9 mouse cellular contexts compared by ENCODE assay signal in the genomic region with DNA sequence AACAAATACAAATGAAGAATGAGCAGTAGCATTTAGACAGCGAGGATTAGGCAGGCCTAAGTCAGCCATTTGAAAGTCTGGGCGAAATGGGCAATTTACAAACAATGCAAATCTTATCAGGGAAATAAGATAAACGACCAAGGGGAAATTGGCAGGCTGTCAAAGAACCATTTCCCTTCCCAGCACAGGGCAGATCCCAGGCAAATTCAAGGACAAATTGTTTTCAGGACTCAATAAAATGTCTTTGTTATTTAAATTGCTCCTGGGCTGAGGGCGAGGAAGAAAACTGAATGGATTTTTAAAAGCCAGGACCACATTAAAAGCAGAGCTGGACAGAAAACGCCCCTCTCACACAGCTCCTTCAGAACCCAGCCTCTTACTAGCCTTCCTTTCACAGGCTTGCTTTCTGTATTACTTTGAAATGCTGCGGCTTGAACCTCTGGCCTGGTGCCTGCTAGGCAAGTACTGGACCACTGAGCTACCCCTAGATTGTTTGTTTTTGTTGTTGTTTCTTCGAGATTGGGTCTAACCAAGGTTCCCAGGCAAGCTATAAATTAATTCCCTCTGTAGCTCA.
A peak's percentile ranks its signal among the peaks of the same experiment; 100 is the strongest.
DNase-seq lines count a peak whose midpoint lies in the region; ATAC-seq lines count a peak whose summit lies in the region.
"Had no signal": no experiment of that assay in that cellular context is flagged by ENCODE, and none has a peak within 500 bp of the region (broad histone marks: within the 10 kb centered on the region; RNA-seq: fewer than 3 reads in every experiment).

No protein-coding gene starts in this region.

- peak; percentile 30 for DNase-seq in embryo, embryonic 10.5 days (ENCODE audit: low spot score)
- no peak for DNase-seq in liver, embryonic 11.5 days (ENCODE audit: low spot score)

- no peaks in the 10 kb centered on the region for H3K9me3 ChIP-seq in kidney, embryonic 15.5 days (replicated peaks)
- no peaks in the 10 kb centered on the region for H3K9me3 ChIP-seq in kidney, embryonic 14.5 days (ENCODE audit: control insufficient read depth, low read length)
- no peaks in the 10 kb centered on the region for H3K9me3 ChIP-seq in heart, embryonic 16.5 days (replicated peaks; ENCODE audit: control insufficient read depth, low read length)
- no peaks in the 10 kb centered on the region for H3K9me3 ChIP-seq in midbrain, embryonic 15.5 days
- H3K9me3 ChIP-seq in liver, embryonic 11.5 days (ENCODE audit: control insufficient read depth, low read length) = no peaks in the 10 kb centered on the region
- H3K9me3 ChIP-seq: embryonic facial prominence, embryonic 12.5 days had no signal

- H3K4me2 ChIP-seq in kidney, embryonic 15.5 days = no peak overlapping the region
- H3K4me2 ChIP-seq in kidney, embryonic 14.5 days (replicated peaks; ENCODE audit: low read depth, low read length) = no peak overlapping the region
- no peak overlapping the region for H3K4me2 ChIP-seq in heart, embryonic 16.5 days (ENCODE audit: low read depth, low read length)
- H3K4me2 ChIP-seq in midbrain, embryonic 15.5 days = no peak overlapping the region
- no peak overlapping the region for H3K4me2 ChIP-seq in liver, embryonic 11.5 days
- H3K4me2 ChIP-seq: embryonic facial prominence, embryonic 12.5 days had no signal

- no peaks in the 10 kb centered on the region for H3K36me3 ChIP-seq in kidney, embryonic 15.5 days
- H3K36me3 ChIP-seq in kidney, embryonic 14.5 days (ENCODE audit: control insufficient read depth, insufficient read depth, low read length) = no peaks in the 10 kb centered on the region
- H3K36me3 ChIP-seq in heart, embryonic 16.5 days (ENCODE audit: control insufficient read depth, insufficient read depth) = no peaks in the 10 kb centered on the region
- H3K36me3 ChIP-seq in midbrain, embryonic 15.5 days (replicated peaks) = no peaks in the 10 kb centered on the region
- no peaks in the 10 kb centered on the region for H3K36me3 ChIP-seq in liver, embryonic 11.5 days (ENCODE audit: control insufficient read depth, insufficient read depth, low read length)
- H3K36me3 ChIP-seq: embryonic facial prominence, embryonic 12.5 days had no signal

- peaks cover 6% of the 10 kb centered on the region for H3K4me1 ChIP-seq in kidney, embryonic 15.5 days
- peaks cover 3% of the 10 kb centered on the region; the same call in 1 of the 2 replicates for H3K4me1 ChIP-seq in kidney, embryonic 14.5 days (ENCODE audit: control insufficient read depth, insufficient read depth, low read length)
- peaks cover 6% of the 10 kb centered on the region for H3K4me1 ChIP-seq in heart, embryonic 16.5 days (ENCODE audit: control insufficient read depth, insufficient read depth, low read length)
- H3K4me1 ChIP-seq in midbrain, embryonic 15.5 days = peaks cover 8% of the 10 kb centered on the region
- peaks cover 6% of the 10 kb centered on the region for H3K4me1 ChIP-seq in liver, embryonic 11.5 days (replicated peaks; ENCODE audit: control insufficient read depth, insufficient read depth, low read length)

- peak overlapping the region; percentile 41; the same call in 1 of the 2 replicates for H3K27ac ChIP-seq in kidney, embryonic 15.5 days
- H3K27ac ChIP-seq in kidney, embryonic 14.5 days (ENCODE audit: low read depth, low read length) = no peak overlapping the region
- peak overlapping the region; percentile 30 for H3K27ac ChIP-seq in heart, embryonic 16.5 days (ENCODE audit: low read length)
- H3K27ac ChIP-seq in midbrain, embryonic 15.5 days = peak overlapping the region; percentile 56; the same call in 1 of the 2 replicates
- no peak overlapping the region; the same call in 1 of the 2 replicates for H3K27ac ChIP-seq in liver, embryonic 11.5 days (ENCODE audit: low read depth, low read length)
- H3K27ac ChIP-seq: embryonic facial prominence, embryonic 12.5 days had no signal

- H3K4me3 ChIP-seq in kidney, embryonic 15.5 days (replicated peaks) = no peak overlapping the region
- H3K4me3 ChIP-seq in kidney, embryonic 14.5 days (ENCODE audit: low read length) = no peak overlapping the region
- no peak overlapping the region for H3K4me3 ChIP-seq in heart, embryonic 16.5 days (ENCODE audit: low read length)
- H3K4me3 ChIP-seq in midbrain, embryonic 15.5 days = no peak overlapping the region
- H3K4me3 ChIP-seq in liver, embryonic 11.5 days (ENCODE audit: low read depth, low read length) = no peak overlapping the region
- H3K4me3 ChIP-seq: embryonic facial prominence, embryonic 12.5 days had no signal

- ATAC-seq in kidney, embryonic 15.5 days (replicated peaks; ENCODE audit: low FRiP score) = no peak
- no peak for ATAC-seq in kidney, embryonic 14.5 days (ENCODE audit: low FRiP score, low TSS enrichment)
- no peak for ATAC-seq in heart, embryonic 16.5 days (replicated peaks; ENCODE audit: extremely low read depth, insufficient read depth, low FRiP score)
- no peak for ATAC-seq in midbrain, embryonic 15.5 days (replicated peaks)
- no peak for ATAC-seq in monocyte, adult 5-6 weeks (replicated peaks; ENCODE audit: insufficient number of reproducible peaks, low FRiP score, low TSS enrichment, poor library complexity, severe bottlenecking)
- ATAC-seq in frontal cortex, adult (ENCODE audit: low TSS enrichment) = no peak
- ATAC-seq in liver, embryonic 11.5 days (replicated peaks; ENCODE audit: low FRiP score) = no peak

- WGBS in kidney, embryonic 15.5 days = 28% methylated on average over 7 of the region's 7 CpGs
- WGBS in kidney, embryonic 14.5 days = 30% methylated on average over 7 of the region's 7 CpGs
- 23% methylated on average over 7 of the region's 7 CpGs for WGBS in heart, embryonic 16.5 days
- WGBS in midbrain, embryonic 15.5 days = 15% methylated on average over 7 of the region's 7 CpGs
- 33% methylated on average over 7 of the region's 7 CpGs for WGBS in liver, embryonic 11.5 days

- no peak overlapping the region for H3K9ac ChIP-seq in kidney, embryonic 15.5 days
- no peak overlapping the region for H3K9ac ChIP-seq in kidney, embryonic 14.5 days (ENCODE audit: low read depth, low read length)
- H3K9ac ChIP-seq in heart, embryonic 16.5 days (ENCODE audit: low read length) = no peak overlapping the region
- no peak overlapping the region for H3K9ac ChIP-seq in midbrain, embryonic 15.5 days
- no peak overlapping the region for H3K9ac ChIP-seq in liver, embryonic 11.5 days (ENCODE audit: low read depth, low read length)
- H3K9ac ChIP-seq: embryonic facial prominence, embryonic 12.5 days had no signal

- 0 out of 2 replicates have a peak, but pooled peaks cover 6% of the 10 kb centered on the region for H3K27me3 ChIP-seq in kidney, embryonic 15.5 days
- no peaks in the 10 kb centered on the region; the same call in 1 of the 2 replicates for H3K27me3 ChIP-seq in kidney, embryonic 14.5 days (ENCODE audit: control insufficient read depth, insufficient read depth, low read length)
- H3K27me3 ChIP-seq in heart, embryonic 16.5 days (ENCODE audit: control insufficient read depth, insufficient read depth, low read length) = no peaks in the 10 kb centered on the region
- H3K27me3 ChIP-seq in midbrain, embryonic 15.5 days (replicated peaks) = no peaks in the 10 kb centered on the region
- no peaks in the 10 kb centered on the region for H3K27me3 ChIP-seq in liver, embryonic 11.5 days (replicated peaks; ENCODE audit: control insufficient read depth, insufficient read depth, low read length)
- H3K27me3 ChIP-seq: embryonic facial prominence, embryonic 12.5 days had no signal

Comparison
In these comparisons a context has a peak if more than half of its experiments do, and no peak if none do; other contexts are left out.
1. H3K27ac ChIP-seq: peak in kidney, embryonic 15.5 days (single experiment), heart, embryonic 16.5 days (single experiment) and midbrain, embryonic 15.5 days (single experiment); none in kidney, embryonic 14.5 days (single experiment) and liver, embryonic 11.5 days (single experiment).